Mouse (Mus musculus) MEL (cell line): ENCODE data around the gene Gm20388. TPM values are rescaled to one million over a fixed set of nuclear protein-coding genes. Genes with fewer than 3 reads are reported as not detected.

Experiments used
- DNase-seq: peaks from one replicate; pipeline ENCODE4 v3.0.0; 2011; ENCODE audit warnings: low read depth, low spot score
- H3K27ac ChIP-seq: 2 replicates; pipeline ENCODE4 v1.5.1; 2012; ENCODE audit warnings: low read depth, mild to moderate bottlenecking, control low read depth, low read length, moderate library complexity; ENCODE audit not compliant: control insufficient read depth
- H3K27me3 ChIP-seq, 2 experiments: fragments of 150-350 bp in 1 of 2; sonication (generic) in 1 of 2; 2 replicates each; pipeline ENCODE4 v1.6.1; 2012; ENCODE audit warnings: low read length in 2 of 2, mild to moderate bottlenecking in 2 of 2, improper control_type of control experiment in 1 of 2, moderate library complexity in 1 of 2; ENCODE audit not compliant: insufficient read depth in 2 of 2, control insufficient read depth in 1 of 2
- H3K36me3 ChIP-seq, 2 experiments: 2 replicates each; pipeline ENCODE4 v1.6.1; 2012 to 2014; ENCODE audit warnings: low read length in 2 of 2, improper control_type of control experiment in 1 of 2, inconsistent platforms in 1 of 2, mild to moderate bottlenecking in 1 of 2; ENCODE audit not compliant: insufficient read depth in 2 of 2, control insufficient read depth in 1 of 2
- H3K4me1 ChIP-seq, 2 experiments: fragments of 150-350 bp in 1 of 2; sonication (generic) in 1 of 2; 2 replicates each; pipeline ENCODE4 v1.6.1; 2012; ENCODE audit warnings: low read length in 2 of 2, improper control_type of control experiment in 1 of 2, mild to moderate bottlenecking in 1 of 2; ENCODE audit not compliant: insufficient read depth in 2 of 2, control insufficient read depth in 1 of 2
- H3K4me3 ChIP-seq, 2 experiments: fragments of 150-350 bp in 1 of 2; sonication (generic) in 1 of 2; 2 replicates each; pipeline ENCODE4 v1.5.1; 2012; ENCODE audit warnings: low read depth in 2 of 2, low read length in 2 of 2, mild to moderate bottlenecking in 2 of 2, moderate library complexity in 2 of 2, control low read depth in 1 of 2, improper control_type of control experiment in 1 of 2; ENCODE audit not compliant: control insufficient read depth in 1 of 2, insufficient read depth in 1 of 2
- H3K79me2 ChIP-seq: 2 replicates; pipeline ENCODE4 v1.6.1; 2012; ENCODE audit warnings: mild to moderate bottlenecking, low read length, moderate library complexity; ENCODE audit not compliant: control insufficient read depth, poor library complexity, insufficient read depth
- H3K9ac ChIP-seq: 2 replicates; pipeline ENCODE4 v1.6.1; 2012; ENCODE audit warnings: low read depth, mild to moderate bottlenecking, control low read depth, low read length, moderate library complexity; ENCODE audit not compliant: control insufficient read depth, poor library complexity, severe bottlenecking
- H3K9me3 ChIP-seq: fragments of 150-350 bp; sonication (generic); replicated peaks from 2 replicates; pipeline ENCODE4 v1.6.1; 2012; ENCODE audit warnings: mild to moderate bottlenecking, low read length, improper control_type of control experiment, moderate library complexity; ENCODE audit not compliant: insufficient read depth
- BHLHE40 ChIP-seq: IDR thresholded peaks from 2 replicates; pipeline ENCODE4 v1.6.1; 2012; ENCODE audit warnings: low read depth, mild to moderate bottlenecking, inconsistent platforms, low read length, improper control_type of control experiment, borderline replicate concordance
- CTCF ChIP-seq, 3 experiments: IDR thresholded peaks in 2 of 3; conservative IDR thresholded peaks in 1 of 3; 2 replicates each; pipeline ENCODE4 v1.5.1; 2011 to 2012; ENCODE audit warnings: low read length in 3 of 3, low read depth in 2 of 3, mild to moderate bottlenecking in 2 of 3, improper control_type of control experiment in 1 of 3, inconsistent platforms in 1 of 3, mixed read lengths in 1 of 3, moderate library complexity in 1 of 3; ENCODE audit not compliant: control insufficient read depth in 1 of 3, insufficient read depth in 1 of 3, poor library complexity in 1 of 3, severe bottlenecking in 1 of 3
- E2F4 ChIP-seq: IDR thresholded peaks from 2 replicates; pipeline ENCODE4 v1.6.1; 2011; ENCODE audit warnings: low read depth, low read length, improper control_type of control experiment, borderline replicate concordance
- EP300 ChIP-seq, 2 experiments: IDR thresholded peaks; 2 replicates each; pipeline ENCODE4 v1.6.1; 2011; ENCODE audit warnings: improper control_type of control experiment in 2 of 2, low read length in 2 of 2, low read depth in 1 of 2, mild to moderate bottlenecking in 1 of 2
- ETS1 ChIP-seq: IDR thresholded peaks from 2 replicates; pipeline ENCODE4 v1.6.1; 2012; ENCODE audit warnings: low read depth, mild to moderate bottlenecking, inconsistent platforms, low read length, improper control_type of control experiment, moderate library complexity
- GATA1 ChIP-seq: IDR thresholded peaks from 2 replicates; pipeline ENCODE4 v1.6.1; 2011; ENCODE audit warnings: low read depth, low read length, improper control_type of control experiment
- HCFC1 ChIP-seq: IDR thresholded peaks from 2 replicates; pipeline ENCODE4 v1.6.1; 2012; ENCODE audit warnings: low read depth, mild to moderate bottlenecking, inconsistent platforms, low read length, improper control_type of control experiment, moderate library complexity
- JUND ChIP-seq: IDR thresholded peaks from 2 replicates; pipeline ENCODE4 v1.6.1; 2011; ENCODE audit warnings: low read depth, mild to moderate bottlenecking, improper control_type of control experiment, low read length
- MAFK ChIP-seq: IDR thresholded peaks from 2 replicates; pipeline ENCODE4 v1.6.1; 2011; ENCODE audit warnings: low read depth, mild to moderate bottlenecking, low read length, improper control_type of control experiment, borderline replicate concordance
- MAX ChIP-seq: IDR thresholded peaks from 2 replicates; pipeline ENCODE4 v1.6.1; 2011; ENCODE audit warnings: low read length, improper control_type of control experiment
- MAZ ChIP-seq: IDR thresholded peaks from 2 replicates; pipeline ENCODE4 v1.6.1; 2012; ENCODE audit warnings: low read depth, mild to moderate bottlenecking, inconsistent platforms, low read length, improper control_type of control experiment
- MEF2A ChIP-seq: IDR thresholded peaks from 2 replicates; pipeline ENCODE4 v1.6.1; 2014; ENCODE audit warnings: low read depth, mild to moderate bottlenecking, inconsistent platforms, low read length, improper control_type of control experiment; ENCODE audit not compliant: poor library complexity, insufficient replicate concordance, severe bottlenecking; ENCODE audit errors: extremely low read depth
- MXI1 ChIP-seq: IDR thresholded peaks from 2 replicates; pipeline ENCODE4 v1.6.1; 2011; ENCODE audit warnings: mild to moderate bottlenecking, low read depth, low read length, improper control_type of control experiment
- MYB ChIP-seq: IDR thresholded peaks from 2 replicates; pipeline ENCODE4 v1.6.1; 2011; ENCODE audit warnings: mild to moderate bottlenecking, low read depth, low read length, improper control_type of control experiment
- MYC ChIP-seq: IDR thresholded peaks from 2 replicates; pipeline ENCODE4 v1.6.1; 2011; ENCODE audit warnings: low read depth, mild to moderate bottlenecking, low read length, improper control_type of control experiment, moderate library complexity
- NELFE ChIP-seq: IDR thresholded peaks from 2 replicates; pipeline ENCODE4 v1.6.1; 2011; ENCODE audit warnings: low read depth, low read length, improper control_type of control experiment
- NRF1 ChIP-seq: IDR thresholded peaks from 2 replicates; pipeline ENCODE4 v1.6.1; 2014; ENCODE audit warnings: low read depth, mild to moderate bottlenecking, inconsistent platforms, low read length, improper control_type of control experiment, moderate library complexity; ENCODE audit not compliant: poor library complexity, insufficient read depth, severe bottlenecking
- POLR2A ChIP-seq, 2 experiments: IDR thresholded peaks; 2 replicates each; pipeline ENCODE4 v1.6.1; 2011 to 2012; ENCODE audit warnings: low read length in 2 of 2, mild to moderate bottlenecking in 2 of 2, control low read depth in 1 of 2, improper control_type of control experiment in 1 of 2, low read depth in 1 of 2, moderate library complexity in 1 of 2; ENCODE audit not compliant: control insufficient read depth in 1 of 2, insufficient read depth in 1 of 2, poor library complexity in 1 of 2
- POLR2AphosphoS5 ChIP-seq: IDR thresholded peaks from 2 replicates; pipeline ENCODE4 v1.6.1; 2012; ENCODE audit warnings: low read depth, borderline replicate concordance, mild to moderate bottlenecking, inconsistent platforms, low read length, moderate library complexity, mixed read lengths
- RAD21 ChIP-seq: IDR thresholded peaks from 2 replicates; pipeline ENCODE4 v1.6.1; 2011; ENCODE audit warnings: mild to moderate bottlenecking, low read depth, low read length, improper control_type of control experiment
- RCOR1 ChIP-seq: IDR thresholded peaks from 2 replicates; pipeline ENCODE4 v1.6.1; 2012; ENCODE audit warnings: low read depth, mild to moderate bottlenecking, inconsistent platforms, low read length, improper control_type of control experiment
- SIN3A ChIP-seq: IDR thresholded peaks from 2 replicates; pipeline ENCODE4 v1.6.1; 2012; ENCODE audit warnings: low read length, improper control_type of control experiment, inconsistent platforms
- SMC3 ChIP-seq: IDR thresholded peaks from 2 replicates; pipeline ENCODE4 v1.6.1; 2011; ENCODE audit warnings: low read depth, low read length, improper control_type of control experiment
- TAL1 ChIP-seq: IDR thresholded peaks from 2 replicates; pipeline ENCODE4 v1.6.1; 2012; ENCODE audit warnings: mild to moderate bottlenecking, inconsistent platforms, low read length, moderate library complexity, mixed read lengths
- TBP ChIP-seq: IDR thresholded peaks from 2 replicates; pipeline ENCODE4 v1.8.0; 2011; ENCODE audit warnings: low read depth, low read length, improper control_type of control experiment
- UBTF ChIP-seq: IDR thresholded peaks from 2 replicates; pipeline ENCODE4 v1.6.1; 2012; ENCODE audit warnings: low read depth, mild to moderate bottlenecking, inconsistent platforms, low read length, improper control_type of control experiment, moderate library complexity, borderline replicate concordance; ENCODE audit not compliant: insufficient read depth
- USF1 ChIP-seq: IDR thresholded peaks from 2 replicates; pipeline ENCODE4 v1.6.1; 2014; ENCODE audit warnings: low read depth, mild to moderate bottlenecking, inconsistent platforms, low read length, improper control_type of control experiment, moderate library complexity
- ZC3H11A ChIP-seq: IDR thresholded peaks from 2 replicates; pipeline ENCODE4 v1.6.1; 2012; ENCODE audit warnings: low read depth, mild to moderate bottlenecking, inconsistent platforms, low read length, improper control_type of control experiment
- ZKSCAN1 ChIP-seq: IDR thresholded peaks from 2 replicates; pipeline ENCODE4 v1.6.1; 2012; ENCODE audit warnings: low read depth, mild to moderate bottlenecking, inconsistent platforms, low read length, improper control_type of control experiment, moderate library complexity
- ZNF384 ChIP-seq: IDR thresholded peaks from 2 replicates; pipeline ENCODE4 v1.6.1; 2012; ENCODE audit warnings: low read depth, mild to moderate bottlenecking, inconsistent platforms, low read length, improper control_type of control experiment
- polyA plus RNA-seq, 2 experiments: library from polyadenylated mRNA; stranded (reverse) in 1 of 2; unstranded in 1 of 2; fragments of >175 nt in 1 of 2; fragments of >200 nt in 1 of 2; gene quantifications; 2 replicates each; pipeline versions ENCODE4 v1.2.1 to v1.2.4; 2012; ENCODE audit warnings: low replicate concordance in 2 of 2, low read depth in 1 of 2; ENCODE audit not compliant: insufficient read length in 2 of 2, insufficient read depth in 1 of 2, missing spikeins in 1 of 2
- total RNA-seq: library from RNA; depleted of rRNA; stranded (reverse); fragments of 300-350 nt; gene quantifications from 2 replicates; pipeline ENCODE4 v1.2.3, GENCODE M21; 2012

Gm20388 gene
- total and polyA plus RNA-seq, 3 experiments: 11.1 to 17.8 TPM; not detected in 1

DNA sequence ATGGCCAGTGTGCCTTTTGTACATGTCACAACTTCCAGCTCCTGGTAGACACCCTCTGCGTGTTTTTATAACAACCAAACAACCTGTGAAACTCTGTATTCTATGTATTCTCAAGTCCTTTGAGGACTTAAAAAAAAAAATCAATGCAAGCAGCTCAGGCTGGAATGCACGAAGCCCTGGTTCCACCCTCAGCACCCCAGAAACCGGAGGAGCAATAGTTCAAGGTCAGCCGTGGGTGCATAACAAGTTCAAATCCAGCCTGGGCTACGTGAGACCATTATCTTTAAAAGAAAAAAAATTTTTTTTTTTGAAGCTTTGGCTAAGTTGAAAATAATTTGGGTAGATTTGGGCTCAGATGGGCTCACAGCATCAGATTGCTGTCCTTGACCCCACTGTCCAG lies 353.2 kb downstream of the Gm20388 start:
- Histone ChIP-seq H3K27me3 (peaks cover 0 to 10% of the 10 kb centered on the region in 2 experiments; a peak in 1 of 4 replicates), H3K4me3 (no peak overlapping the region), H3K9ac (no peak overlapping the region), H3K9me3 (no peaks in the 10 kb centered on the region), H3K27ac (no peak overlapping the region), H3K79me2 (no peaks in the 10 kb centered on the region), H3K4me1 (no peaks in the 10 kb centered on the region), H3K36me3 (no peaks in the 10 kb centered on the region)
- TF ChIP-seq MYC (no peak), MYB (no peak), JUND (no peak), GATA1 (no peak), MAFK (no peak), ZNF384 (no peak), MAZ (no peak), RCOR1 (no peak), POLR2A (IDR thresholded peaks at IDR 0.05; ENCODE audit: control insufficient read depth in 1 of 2, insufficient read depth in 1 of 2, low read depth in 1 of 2, low read length in 2 of 2, poor library complexity in 1 of 2) (no peak), POLR2AphosphoS5 (no peak), EP300 (IDR thresholded peaks at IDR 0.05; ENCODE audit: low read depth in 1 of 2, low read length in 2 of 2) (no peak), ZC3H11A (no peak), ETS1 (no peak), RAD21 (no peak), SIN3A (no peak), MEF2A (no peak), NELFE (no peak), UBTF (no peak), CTCF (IDR thresholded peaks at IDR 0.05 in 2 of 3, conservative IDR thresholded peaks at IDR 0.05 in 1 of 3; ENCODE audit: control insufficient read depth in 1 of 3, insufficient read depth in 1 of 3, low read depth in 2 of 3, low read length in 3 of 3, poor library complexity in 1 of 3, severe bottlenecking in 1 of 3) (no peak), SMC3 (no peak)
- no peak for DNase-seq

DNA sequence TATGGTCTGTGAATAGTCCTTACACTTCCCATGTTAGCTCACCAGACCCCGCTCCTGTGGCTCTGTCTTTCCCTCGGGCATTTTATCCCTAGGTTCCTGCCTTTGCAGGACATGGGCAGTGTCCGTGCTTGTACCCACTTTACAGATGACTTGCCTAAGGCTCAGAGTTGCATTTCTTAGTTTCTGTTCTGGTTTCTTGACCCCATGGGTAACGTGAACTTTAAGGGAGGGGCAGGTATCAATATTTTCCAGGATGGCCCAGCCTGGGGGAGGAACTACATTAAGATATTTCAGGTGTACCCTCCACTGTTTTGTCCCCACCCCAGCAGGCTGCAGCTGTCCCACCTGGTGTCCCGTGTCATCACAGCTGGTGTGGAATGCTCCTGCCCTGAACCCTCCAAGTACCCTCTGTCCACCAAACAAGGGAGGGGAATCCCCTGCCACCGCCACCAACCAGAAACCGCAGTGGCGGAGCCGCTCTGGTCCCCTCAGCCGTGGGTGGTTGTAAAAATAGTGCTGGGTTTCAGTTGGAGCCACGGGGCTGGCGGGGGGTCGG lies 353.8 kb downstream of the Gm20388 start:
- Histone ChIP-seq H3K27ac (no peak overlapping the region), H3K36me3 (no peaks in the 10 kb centered on the region), H3K9ac (no peak overlapping the region), H3K4me1 (no peaks in the 10 kb centered on the region), H3K79me2 (no peaks in the 10 kb centered on the region), H3K4me3 (no peak overlapping the region), H3K27me3 (peaks cover 0 to 10% of the 10 kb centered on the region in 2 experiments; a peak in 1 of 4 replicates), H3K9me3 (no peaks in the 10 kb centered on the region)
- DNase-seq: no peak
- TF ChIP-seq MXI1 (no peak), EP300 (IDR thresholded peaks at IDR 0.05; ENCODE audit: low read depth in 1 of 2, low read length in 2 of 2) (no peak), BHLHE40 (no peak), ZC3H11A (no peak), TAL1 (no peak), POLR2A (IDR thresholded peaks at IDR 0.05; ENCODE audit: control insufficient read depth in 1 of 2, insufficient read depth in 1 of 2, low read depth in 1 of 2, low read length in 2 of 2, poor library complexity in 1 of 2) (no peak), HCFC1 (no peak), ETS1 (no peak), USF1 (no peak), TBP (no peak), CTCF (IDR thresholded peaks at IDR 0.05 in 2 of 3, conservative IDR thresholded peaks at IDR 0.05 in 1 of 3; ENCODE audit: control insufficient read depth in 1 of 3, insufficient read depth in 1 of 3, low read depth in 2 of 3, low read length in 3 of 3, poor library complexity in 1 of 3, severe bottlenecking in 1 of 3) (no peak), ZKSCAN1 (no peak), NRF1 (no peak), MAX (no peak), UBTF (no peak), E2F4 (no peak), SIN3A (no peak)
